Mouse (Mus musculus): Measurements from ENCODE around the gene Hgd.

GRCm38 (mm10) chr16:37645211-37645610, 65.3 kb downstream of the Hgd start:
- TF ChIP-seq CTCF (IDR thresholded peaks at IDR 0.05; ENCODE audit: low read depth), result no peak
- TF ChIP-seq EP300 (optimal IDR thresholded peaks at IDR 0.05), result no peak

All from stomach, postnatal 0 days (tissue).